Mouse (Mus musculus) thymus, postnatal 10 days (tissue): ENCODE data around the gene Gal3st2b.
"Not testable (repeated sequence)": the region's sequence is repeated elsewhere in the genome, so short reads cannot be mapped to it uniquely, and the experiment has no call there.

Source experiments
- DNase-seq, 2 experiments: peaks; one replicate each; pipeline ENCODE4 v3.0.0; 2021; ENCODE audit warnings: low spot score in 2 of 2

Gal3st2b gene

DNA sequence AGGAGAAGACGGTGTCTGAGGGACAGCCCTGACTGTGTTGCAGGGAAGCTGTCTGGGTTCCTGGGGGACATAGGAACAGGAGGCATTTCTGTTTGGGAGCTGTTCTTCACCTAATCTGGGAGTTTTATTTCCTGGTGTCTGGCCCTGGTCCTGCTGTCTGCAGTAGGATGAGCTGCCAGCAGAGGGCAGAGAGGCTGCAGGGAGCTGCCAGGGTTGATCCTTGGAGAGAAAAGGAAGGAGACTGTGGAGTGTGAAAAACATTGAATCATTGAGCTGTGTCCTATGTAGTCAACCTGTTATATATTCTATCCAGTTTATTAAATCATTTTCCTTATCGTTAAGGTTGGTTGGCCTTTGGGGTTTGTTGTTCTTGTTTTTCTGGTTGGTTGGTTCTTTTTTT is 62.8 kb downstream of the Gal3st2b start:
- not testable (repeated sequence) for DNase-seq

DNA sequence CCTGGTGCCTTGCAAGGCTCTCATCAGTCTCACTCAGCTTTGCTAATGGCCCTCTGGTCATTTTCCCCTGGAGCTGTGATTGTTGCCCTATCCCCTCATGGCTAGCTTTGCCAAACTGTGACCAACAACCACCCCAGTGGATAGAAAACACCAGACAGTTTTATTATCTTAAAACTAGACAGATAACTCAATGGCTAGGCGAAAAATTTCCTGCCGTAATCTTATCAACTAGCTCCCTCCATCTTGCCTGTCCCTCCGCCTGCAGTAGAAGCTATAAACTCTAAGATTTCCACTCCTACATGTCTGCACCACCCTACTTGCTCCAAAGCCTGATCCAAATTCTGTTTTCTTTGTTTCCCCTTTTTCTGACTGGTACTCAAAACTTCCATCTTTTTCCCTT is 68.1 kb downstream of the Gal3st2b start:
- no peak for DNase-seq

DNA sequence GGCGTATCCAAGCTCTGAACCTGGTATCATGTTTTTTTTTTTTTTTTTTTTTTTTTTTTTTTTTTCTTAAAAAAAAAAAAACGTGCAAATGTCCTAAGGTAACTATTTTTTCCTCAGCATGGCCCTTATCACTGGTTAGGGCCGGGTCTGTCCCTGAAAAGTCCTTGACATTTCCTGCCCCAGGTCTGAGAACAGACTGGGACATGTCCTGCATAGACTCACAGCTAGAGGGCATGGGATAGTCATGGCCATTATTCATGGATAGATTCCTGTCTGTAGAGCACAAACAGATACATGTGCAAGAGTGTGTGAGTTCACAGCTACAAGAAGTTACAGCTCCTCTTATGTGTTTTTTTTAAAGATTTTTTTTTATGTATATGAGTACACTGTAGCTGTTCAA is 70.7 kb downstream of the Gal3st2b start:
- no peak for DNase-seq

DNA sequence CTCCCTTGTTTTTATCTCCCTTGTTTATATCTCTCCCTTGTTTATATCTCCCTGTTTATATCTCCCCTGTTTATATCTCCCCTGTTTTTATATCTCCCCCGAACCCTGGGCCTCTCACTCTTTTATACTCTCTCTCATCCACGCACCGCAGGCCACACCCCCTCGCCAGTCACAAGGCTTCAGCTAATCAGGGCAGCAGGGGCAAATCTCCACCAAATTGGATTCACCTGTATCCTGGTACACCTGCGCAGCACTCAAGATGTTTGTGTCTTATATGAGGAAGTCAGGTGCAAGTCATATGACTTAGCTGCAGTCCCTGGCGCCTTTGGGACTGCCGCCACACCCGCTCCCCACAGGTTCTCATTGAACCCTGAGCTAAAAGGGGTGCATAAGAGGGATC is 72.1 kb downstream of the Gal3st2b start, which contains the start of gene Gal3st2c:
Gal3st2c (plus strand) TSS at position 301 of the 400 bp plus-strand sequence.
- DNase-seq: not testable (repeated sequence)

DNA sequence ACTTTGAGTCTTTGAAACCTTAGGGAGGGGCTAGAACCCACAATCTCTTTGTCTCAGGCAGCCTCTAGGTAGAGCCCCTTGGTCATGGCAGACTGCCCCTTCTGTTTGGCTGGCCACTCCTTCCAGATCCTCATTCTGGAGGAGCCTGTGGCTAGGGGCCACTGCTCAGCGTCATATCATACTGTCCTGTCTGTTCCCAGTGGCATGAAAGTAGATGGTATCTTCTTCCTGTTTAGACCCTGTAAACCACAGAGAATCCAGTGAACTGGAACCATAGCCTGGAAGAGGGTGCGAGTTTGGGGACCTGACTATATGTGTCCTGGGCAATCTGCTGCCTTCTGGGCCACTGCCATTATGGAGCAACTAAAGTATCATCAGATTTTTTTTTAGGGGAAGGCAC is 73.0 kb downstream of the Gal3st2b start:
- DNase-seq: not testable (repeated sequence)

DNA sequence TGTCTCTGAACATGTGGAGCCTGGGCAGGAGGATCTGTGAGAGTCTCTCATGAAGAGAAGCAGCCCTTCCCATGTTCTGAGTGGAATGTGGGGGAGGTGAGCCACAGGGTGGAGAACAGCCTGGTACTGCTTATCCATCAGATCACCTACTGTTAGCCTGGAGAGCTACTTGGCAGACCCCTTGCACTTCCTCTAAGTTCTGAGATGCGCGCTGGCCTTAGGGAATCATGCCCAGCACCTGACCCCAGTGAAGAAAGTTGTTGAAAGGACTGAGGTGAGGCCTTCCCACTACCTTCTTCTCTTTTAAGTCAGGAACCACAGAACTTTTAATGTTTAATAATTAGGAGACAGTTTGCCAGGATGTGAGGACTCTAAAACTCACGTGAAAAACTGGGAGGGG is 73.4 kb downstream of the Gal3st2b start:
- not testable (repeated sequence) for DNase-seq
